Mouse (Mus musculus): ENCODE results near the gene Cnppd1. TPM values are rescaled to one million over a fixed set of nuclear protein-coding genes. Genes with fewer than 3 reads are reported as not detected.

Cnppd1 gene
- 178 TPM for polyA plus RNA-seq (2017; shearing (Covaris generic))

DNA sequence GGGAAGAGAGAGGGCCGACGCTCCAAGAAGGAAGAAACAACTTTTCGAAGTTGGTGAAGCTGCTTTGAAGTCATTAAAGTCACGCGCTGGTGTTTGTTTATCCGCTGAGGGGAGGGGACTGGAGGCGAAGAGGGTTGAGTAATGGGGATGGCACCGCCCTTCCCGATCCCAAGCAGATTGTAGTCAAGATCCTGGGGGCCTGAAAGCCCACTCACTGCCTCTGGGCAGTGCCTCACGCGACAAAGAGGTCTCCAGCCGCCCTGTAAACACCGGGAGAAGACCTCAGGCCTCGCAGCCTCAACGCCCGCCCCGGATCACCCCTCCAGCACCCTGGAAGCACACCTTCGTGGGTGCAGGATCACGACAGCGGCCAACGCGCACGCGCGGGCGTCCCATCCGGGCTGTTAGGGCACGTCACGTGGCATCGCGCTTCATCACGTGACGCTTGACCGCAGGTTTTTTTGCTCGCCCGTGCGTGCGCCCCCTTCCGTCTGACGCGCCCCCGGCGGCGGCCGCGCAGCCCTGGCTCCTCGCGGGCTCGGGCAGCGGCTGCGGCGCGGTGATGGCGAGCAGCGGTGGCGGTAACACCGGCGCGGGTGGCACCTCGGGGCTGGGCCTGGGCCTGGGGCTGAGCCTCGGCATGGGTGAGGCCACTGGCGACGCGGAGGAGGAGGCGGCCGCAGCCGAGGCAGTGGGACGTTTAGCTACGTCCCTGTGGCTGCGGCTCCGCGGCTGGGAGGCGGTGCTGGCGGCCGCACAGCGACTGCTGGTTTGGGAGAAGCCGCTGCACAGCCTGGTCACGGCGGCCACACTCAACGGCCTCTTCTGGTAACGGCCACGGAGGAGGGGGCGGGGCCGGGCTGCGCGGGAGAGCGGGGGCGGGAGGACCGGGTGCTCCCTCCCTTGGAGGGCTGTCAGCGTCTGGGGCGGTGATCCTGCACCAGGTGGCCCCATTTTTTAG, at the start of gene Cnppd1, which contains the start of gene Retreg2:
TSS of gene Cnppd1 (minus strand) at position 411 of the 961 bp plus-strand sequence.
TSS of gene Retreg2 (plus strand) at position 478 of the 961 bp plus-strand sequence.

DNA sequence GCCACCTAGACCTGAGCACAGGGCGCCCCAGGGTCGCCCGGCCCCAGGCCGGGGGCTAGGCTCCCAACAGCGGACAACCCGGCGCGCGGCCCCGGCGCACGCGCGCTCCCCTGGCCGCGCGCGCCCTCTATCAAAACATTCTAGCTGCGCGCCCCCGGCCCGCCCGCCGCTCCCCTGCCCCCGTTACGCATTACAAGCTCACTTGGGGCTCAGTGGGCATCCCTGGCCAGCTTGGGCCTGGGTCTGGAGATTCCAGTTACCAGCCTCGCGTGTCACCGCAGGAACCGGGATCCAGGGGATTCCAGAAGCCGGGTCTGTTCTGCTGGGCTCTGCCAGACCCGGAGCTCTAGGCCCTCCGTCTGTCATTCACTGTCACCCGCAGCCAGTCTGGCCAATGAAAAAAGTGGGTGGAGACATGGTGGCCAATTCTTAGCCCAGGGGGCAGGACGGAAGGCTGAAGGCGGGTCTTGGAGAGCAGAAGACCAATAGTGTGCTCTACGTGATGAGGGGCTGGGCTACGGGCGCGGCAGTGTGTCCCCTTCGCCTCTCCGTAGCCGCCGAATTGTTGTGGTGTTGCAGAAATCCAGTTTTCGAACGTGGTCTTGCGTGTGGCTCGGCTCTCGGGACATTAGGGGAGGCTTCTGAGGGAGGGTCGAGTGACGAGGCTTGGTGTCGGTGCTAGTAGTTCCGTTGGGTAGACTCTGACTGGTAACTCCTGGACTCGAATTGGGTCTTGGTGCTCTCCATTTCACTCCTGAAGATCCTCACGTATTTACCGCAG, 49.3 kb upstream of the Cnppd1 start, which contains the start of the genes Ankzf1 and Atg9a:
TSS of gene Ankzf1 (plus strand) at position 530 of the 781 bp plus-strand sequence.
TSS of gene Atg9a (minus strand) at position 575 of the 781 bp plus-strand sequence.

DNA sequence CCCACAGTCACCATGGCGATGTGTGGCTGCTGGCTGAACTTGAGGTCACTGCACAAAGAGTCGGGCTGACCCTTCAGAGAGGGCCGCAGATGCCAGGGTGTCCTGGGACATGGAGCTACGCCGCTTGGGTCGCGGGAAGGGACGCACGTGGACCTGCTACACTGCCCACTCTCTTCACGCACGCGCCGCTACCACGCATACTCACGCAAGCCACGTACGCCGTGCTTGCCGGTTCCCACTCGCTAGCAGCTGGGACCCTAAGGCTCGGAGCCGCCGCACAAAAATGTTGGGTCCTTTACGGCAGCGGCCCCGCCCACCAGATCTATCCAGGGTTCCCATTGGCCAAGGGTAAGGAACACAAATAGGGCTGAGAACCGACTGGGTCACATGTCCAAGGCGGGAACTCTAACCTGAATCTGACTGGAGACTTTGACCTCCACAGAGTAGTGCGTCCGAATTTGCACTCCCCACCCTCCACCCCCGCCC, 37.6 kb upstream of the Cnppd1 start, which contains the start of gene Abcb6:
TSS of gene Abcb6 (minus strand) at position 288 of the 486 bp plus-strand sequence.

DNA sequence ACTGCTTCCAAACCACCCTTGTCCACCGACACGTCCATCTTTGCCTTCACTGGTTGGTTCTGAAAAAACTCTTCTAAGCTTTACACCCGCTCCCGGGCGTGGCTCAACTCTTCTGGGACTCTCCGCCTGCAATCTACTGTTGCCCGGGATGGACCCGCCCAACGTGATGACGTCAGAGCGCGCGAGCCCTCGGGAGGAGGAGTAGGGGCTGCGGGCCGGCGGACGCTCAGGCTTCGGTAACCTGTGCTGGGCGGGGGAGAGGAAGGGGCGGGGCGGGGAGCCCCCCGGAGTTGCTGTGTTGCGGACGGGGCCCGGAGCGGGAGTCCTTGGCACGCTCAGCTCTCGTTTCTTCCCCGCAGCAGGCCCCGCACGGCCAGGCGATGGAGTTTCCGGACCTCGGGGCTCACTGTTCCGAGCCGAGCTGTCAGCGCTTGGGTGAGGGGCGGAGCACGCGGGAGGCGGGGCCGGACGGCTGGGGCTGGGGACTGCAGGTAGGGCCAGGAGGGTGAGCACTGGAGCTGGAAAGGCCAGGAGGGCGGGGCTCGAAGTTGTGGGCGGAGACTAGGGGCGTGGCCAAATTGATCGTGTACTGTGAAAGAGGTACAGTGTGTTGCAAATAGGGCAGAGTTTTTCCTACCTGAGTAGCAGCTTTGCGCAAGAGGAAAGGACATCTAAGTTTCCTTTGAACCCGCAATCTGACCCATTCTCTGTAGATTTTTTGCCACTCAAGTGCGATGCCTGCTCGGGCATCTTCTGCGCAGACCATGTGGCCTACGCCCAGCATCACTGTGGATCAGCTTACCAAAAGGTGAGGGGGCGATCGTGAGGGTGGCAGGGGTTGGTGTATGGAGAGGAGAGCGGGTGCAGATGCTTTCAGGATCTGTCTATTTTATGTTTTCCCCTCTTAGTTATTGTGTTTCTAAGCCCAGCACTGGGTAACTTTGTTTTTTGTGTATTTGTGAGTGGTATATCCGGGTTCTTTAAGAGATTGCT, 26.3 kb upstream of the Cnppd1 start, which contains the start of gene Zfand2b:
TSS of gene Zfand2b (plus strand) at position 175 of the 993 bp plus-strand sequence.

DNA sequence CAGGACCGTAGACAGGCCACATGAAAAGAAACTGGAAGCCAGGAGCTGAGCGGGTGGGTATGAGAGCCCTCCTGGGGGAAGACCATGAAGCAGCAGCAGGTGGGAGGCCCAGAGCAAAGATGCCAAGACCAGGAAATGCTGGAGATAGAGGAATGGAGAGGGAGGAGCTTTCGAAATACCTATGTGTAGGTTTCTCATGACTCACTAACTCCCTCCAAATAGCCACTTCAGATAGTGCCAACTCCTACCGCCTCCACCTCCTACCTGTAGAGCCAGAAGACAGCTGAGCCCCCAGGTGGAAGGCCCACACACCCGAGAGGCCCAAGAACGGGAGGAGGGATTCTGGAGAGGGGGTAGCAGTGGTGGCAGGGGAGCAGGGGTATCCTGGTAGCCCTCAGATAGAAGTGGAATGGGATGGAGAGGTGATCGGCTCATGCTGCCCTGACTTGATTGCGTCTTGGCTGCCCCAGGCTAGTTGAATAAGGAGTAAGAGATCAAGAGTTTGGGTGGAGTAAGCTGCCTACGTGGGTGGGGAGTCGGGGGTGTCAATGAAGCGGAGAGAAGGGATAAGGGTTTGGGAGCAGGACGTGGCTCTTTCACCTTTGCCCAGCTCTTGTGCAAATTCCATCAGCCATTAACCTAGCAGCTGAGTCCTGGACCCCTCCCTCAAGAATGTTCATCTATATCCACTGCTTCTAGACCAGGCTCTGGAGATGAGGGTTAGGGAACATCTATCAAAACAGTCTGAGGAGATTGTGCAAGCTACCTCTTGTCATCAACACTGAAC, 8.9 kb downstream of the Cnppd1 start, which contains the start of gene Slc23a3:
TSS of gene Slc23a3 (minus strand) at position 470 of the 787 bp plus-strand sequence.

DNA sequence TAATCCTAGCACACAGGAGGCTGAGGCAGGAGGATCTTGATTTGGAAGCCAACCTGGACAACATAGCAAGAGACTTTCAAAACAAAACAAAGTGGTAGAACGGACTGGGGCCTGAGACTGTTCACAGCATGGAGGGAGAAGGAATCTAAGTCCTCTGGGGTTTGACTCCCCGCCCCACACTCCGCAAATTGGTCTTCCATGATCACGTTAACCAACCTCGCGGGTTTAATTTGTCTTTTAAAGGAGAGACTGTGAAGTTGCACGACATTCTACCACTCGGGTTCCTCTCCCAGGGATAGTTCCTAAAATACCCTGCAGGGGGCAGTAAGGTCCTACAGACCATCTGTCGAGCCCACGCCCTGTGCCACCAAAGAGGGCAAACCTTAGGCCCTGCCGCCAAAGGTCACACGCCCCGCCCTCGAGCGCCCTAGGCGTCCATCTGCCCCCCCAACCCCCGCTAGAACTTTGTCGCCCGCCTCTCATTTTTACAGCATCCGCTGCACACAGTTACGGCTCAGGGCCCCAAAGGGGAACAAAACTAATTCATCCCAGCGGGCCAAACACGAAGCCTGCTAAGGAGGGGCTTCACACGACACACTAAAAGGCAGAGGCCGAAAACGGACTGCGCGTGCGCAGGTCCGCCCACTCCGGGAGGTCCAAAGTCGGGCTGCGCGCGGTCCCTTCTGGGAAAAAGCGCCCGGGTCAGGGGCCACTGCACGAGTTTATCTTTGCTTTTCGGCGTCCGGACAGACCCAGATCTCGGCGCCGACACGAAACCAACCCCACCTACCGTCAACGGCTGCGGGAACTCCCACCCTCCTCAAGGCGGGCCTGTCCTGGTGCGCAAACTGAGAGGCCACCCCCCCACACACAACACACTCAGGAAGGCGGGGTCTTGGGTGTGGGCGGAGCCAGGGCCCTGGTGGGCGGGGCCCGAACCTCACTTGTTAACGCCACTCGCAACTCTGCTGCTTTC, 17.9 kb downstream of the Cnppd1 start, which contains the start of gene Nhej1:
TSS of gene Nhej1 (minus strand) at position 855 of the 976 bp plus-strand sequence.

Other genes starting within 250 kb of the Cnppd1 start
- not detected for gene Cryba2, start 249.6 kb downstream of the Cnppd1 start, polyA plus RNA-seq (2017; shearing (Covaris generic))
- not detected for gene Cfap65, start 207.1 kb downstream of the Cnppd1 start, polyA plus RNA-seq (2017; shearing (Covaris generic))
- not detected for gene Ihh, start 191.0 kb downstream of the Cnppd1 start, polyA plus RNA-seq (2017; shearing (Covaris generic))
- 8.1 TPM for gene Nhej1, start 17.5 kb downstream of the Cnppd1 start, polyA plus RNA-seq (2017; shearing (Covaris generic))
- 0.25 TPM for gene Slc23a3, start 8.8 kb downstream of the Cnppd1 start, polyA plus RNA-seq (2017; shearing (Covaris generic))
- 113 TPM for gene Retreg2, start 67 bp upstream of the Cnppd1 start, polyA plus RNA-seq (2017; shearing (Covaris generic))
- gene Zfand2b, start 25.9 kb upstream of the Cnppd1 start, polyA plus RNA-seq (2017; shearing (Covaris generic)) = 78.5 TPM
- 4.5 TPM for gene Abcb6, start 37.7 kb upstream of the Cnppd1 start, polyA plus RNA-seq (2017; shearing (Covaris generic))
- 46.2 TPM for gene Ankzf1, start 49.4 kb upstream of the Cnppd1 start, polyA plus RNA-seq (2017; shearing (Covaris generic))
- gene Atg9a, start 49.5 kb upstream of the Cnppd1 start, polyA plus RNA-seq (2017; shearing (Covaris generic)) = 24.9 TPM
- gene Glb1l, start 68.1 kb upstream of the Cnppd1 start, polyA plus RNA-seq (2017; shearing (Covaris generic)) = 15.6 TPM
- 104 TPM for gene Stk16, start 68.1 kb upstream of the Cnppd1 start, polyA plus RNA-seq (2017; shearing (Covaris generic))
- gene Tuba4a, start 77.2 kb upstream of the Cnppd1 start, polyA plus RNA-seq (2017; shearing (Covaris generic)) = 316 TPM
- gene A630095N17Rik, start 89.4 kb upstream of the Cnppd1 start, polyA plus RNA-seq (2017; shearing (Covaris generic)) = 0.85 TPM
- 25.5 TPM for gene Dnajb2, start 93.7 kb upstream of the Cnppd1 start, polyA plus RNA-seq (2017; shearing (Covaris generic))
- gene Ptprn, start 121.8 kb upstream of the Cnppd1 start, polyA plus RNA-seq (2017; shearing (Covaris generic)) = 0.43 TPM
- gene Resp18, start 135.7 kb upstream of the Cnppd1 start, polyA plus RNA-seq (2017; shearing (Covaris generic)) = not detected
- gene Dnpep, start 175.3 kb upstream of the Cnppd1 start, polyA plus RNA-seq (2017; shearing (Covaris generic)) = 78.1 TPM
- 0.34 TPM for gene Des, start 217.6 kb upstream of the Cnppd1 start, polyA plus RNA-seq (2017; shearing (Covaris generic))
- gene Speg, start 232.6 kb upstream of the Cnppd1 start, polyA plus RNA-seq (2017; shearing (Covaris generic)) = 0.59 TPM

Data from CD4-positive, CD25-positive, alpha-beta regulatory T cell (primary cell).